Mouse (Mus musculus) lung, postnatal 14 days (tissue): ENCODE data around the gene Gdf11.

Source experiments
- DNase-seq: peaks from one replicate; pipeline ENCODE4 v3.0.0; 2021

The Gdf11 gene

GRCm38 (mm10) chr10:128890383-128891295 is 879 bp downstream of the Gdf11 start:
- no peak for DNase-seq

- no peak for DNase-seq
Observed at GRCm38 (mm10) chr10:128889846-128890245, 1.7 kb downstream of the Gdf11 start.

GRCm38 (mm10) chr10:128888941-128889827 is 2.3 kb downstream of the Gdf11 start:
- no peak for DNase-seq

- no peak for DNase-seq
Observed at GRCm38 (mm10) chr10:128882067-128882466, 9.5 kb downstream of the Gdf11 start.

GRCm38 (mm10) chr10:128878811-128879210 is 12.7 kb downstream of the Gdf11 start:
- DNase-seq: no peak

GRCm38 (mm10) chr10:128878291-128878690 is 13.2 kb downstream of the Gdf11 start:
- DNase-seq: no peak

GRCm38 (mm10) chr10:128870341-128870740 is 21.2 kb downstream of the Gdf11 start:
- no peak for DNase-seq

GRCm38 (mm10) chr10:128866518-128866917 is 25.0 kb downstream of the Gdf11 start:
- no peak for DNase-seq

- DNase-seq: no peak
Observed at GRCm38 (mm10) chr10:128866042-128866441, 25.5 kb downstream of the Gdf11 start.

GRCm38 (mm10) chr10:128861176-128861575 is 30.3 kb downstream of the Gdf11 start:
- DNase-seq: no peak

GRCm38 (mm10) chr10:128850339-128850738 is 41.2 kb downstream of the Gdf11 start:
- no peak for DNase-seq

- DNase-seq: no peak
Observed at GRCm38 (mm10) chr10:128848426-128848825, 43.1 kb downstream of the Gdf11 start.

GRCm38 (mm10) chr10:128846664-128847063 is 44.9 kb downstream of the Gdf11 start:
- DNase-seq: no peak

GRCm38 (mm10) chr10:128845516-128845915 is 46.0 kb downstream of the Gdf11 start:
- peak; percentile 24 for DNase-seq

- DNase-seq: no peak
Observed at GRCm38 (mm10) chr10:128843260-128843659, 48.3 kb downstream of the Gdf11 start.

- no peak for DNase-seq
Observed at GRCm38 (mm10) chr10:128840612-128841011, 50.9 kb downstream of the Gdf11 start.

- no peak for DNase-seq
Observed at GRCm38 (mm10) chr10:128839434-128839833, 52.1 kb downstream of the Gdf11 start.

- DNase-seq: no peak
Observed at GRCm38 (mm10) chr10:128837400-128837799, 54.1 kb downstream of the Gdf11 start.
